In genomic region chr6:90781921-90782770, GRCm38 (mm10) we compare ENCODE assay signal across 8 mouse cellular contexts.
DNase-seq lines count a peak whose midpoint lies in the region; ATAC-seq and TF ChIP-seq lines count a peak whose summit lies in the region.
"Had no signal": no experiment of that assay in that cellular context is flagged by ENCODE, and none has a peak within 500 bp of the region (broad histone marks: within the 10 kb centered on the region; RNA-seq: fewer than 3 reads in every experiment).

No protein-coding gene starts in this region.

- 37% methylated on average over 19 of the region's 19 CpGs for WGBS in embryonic facial prominence, embryonic 11.5 days
- 44% methylated on average over 19 of the region's 19 CpGs for WGBS in heart, postnatal 0 days

- H3K4me1 ChIP-seq in embryonic facial prominence, embryonic 11.5 days (ENCODE audit: control insufficient read depth, insufficient read depth, low read length) = no peaks in the 10 kb centered on the region; the same call in 1 of the 2 replicates
- H3K4me1 ChIP-seq in heart, postnatal 0 days (ENCODE audit: control insufficient read depth, insufficient read depth) = 0 out of 2 replicates have a peak, but pooled peaks cover 15% of the 10 kb centered on the region

- TF ChIP-seq EP300 in heart, postnatal 0 days (IDR thresholded peaks at IDR 0.05; ENCODE audit: low read depth) = no peak

- no peaks in the 10 kb centered on the region for H3K9me3 ChIP-seq in embryonic facial prominence, embryonic 11.5 days (replicated peaks; ENCODE audit: control insufficient read depth, low read length)
- no peaks in the 10 kb centered on the region for H3K9me3 ChIP-seq in heart, postnatal 0 days (replicated peaks; ENCODE audit: control insufficient read depth, low read length)
- H3K9me3 ChIP-seq: megakaryocyte, embryonic 14.5 days had no signal

- DNase-seq in CD4-positive helper T cell, adult 2 months (ENCODE audit: low read depth, low spot score) = peak; percentile 76
- DNase-seq in Muller cell, postnatal 12 days (ENCODE audit: inconsistent ontology term) = peak; percentile 77
- peak; percentile 76 for DNase-seq in embryonic facial prominence, embryonic 11.5 days (ENCODE audit: low spot score)
- peak; percentile 53 for DNase-seq in heart, postnatal 0 days (ENCODE audit: low spot score)
- DNase-seq in layer of hippocampus, postnatal 14 days (ENCODE audit: low spot score in 2 of 2) = peak; percentile 79 to 92
- DNase-seq in mesoderm, embryonic 11.5 days (ENCODE audit: low read depth, low spot score) = peak; percentile 84
- peak; percentile 65 for DNase-seq in right cerebral cortex, postnatal 4 days

- H3K27ac ChIP-seq in embryonic facial prominence, embryonic 11.5 days (replicated peaks; ENCODE audit: low read depth, low read length) = peak overlapping the region; percentile 57
- H3K27ac ChIP-seq in heart, postnatal 0 days (ENCODE audit: low read depth) = no peak overlapping the region; the same call in 1 of the 2 replicates

- H3K9ac ChIP-seq in embryonic facial prominence, embryonic 11.5 days (replicated peaks; ENCODE audit: low read length) = peak overlapping the region; percentile 49
- H3K9ac ChIP-seq in heart, postnatal 0 days (replicated peaks; ENCODE audit: low read depth, low read length) = no peak overlapping the region

- peak; percentile 81 for ATAC-seq in embryonic facial prominence, embryonic 11.5 days (replicated peaks; ENCODE audit: insufficient number of reproducible peaks, low FRiP score, low TSS enrichment, low read depth)
- peak; percentile 60 for ATAC-seq in heart, postnatal 0 days (ENCODE audit: insufficient read depth, low read depth)

- no peaks in the 10 kb centered on the region for H3K27me3 ChIP-seq in embryonic facial prominence, embryonic 11.5 days (ENCODE audit: control insufficient read depth, insufficient read depth, low read length)
- H3K27me3 ChIP-seq in heart, postnatal 0 days (ENCODE audit: control insufficient read depth, insufficient read depth, low read length) = no peaks in the 10 kb centered on the region

- TF ChIP-seq CTCF in heart, postnatal 0 days (IDR thresholded peaks at IDR 0.05; ENCODE audit: low read depth) = no peak

- peak overlapping the region; percentile 19 for H3K4me2 ChIP-seq in embryonic facial prominence, embryonic 11.5 days (ENCODE audit: low read depth, low read length)
- H3K4me2 ChIP-seq in heart, postnatal 0 days (ENCODE audit: low read depth, low read length) = no peak overlapping the region; the same call in 1 of the 2 replicates

- no peak overlapping the region for H3K4me3 ChIP-seq in embryonic facial prominence, embryonic 11.5 days (ENCODE audit: low read depth, low read length)
- H3K4me3 ChIP-seq in heart, postnatal 0 days (ENCODE audit: low read depth, low read length) = no peak overlapping the region
- H3K4me3 ChIP-seq: megakaryocyte, embryonic 14.5 days had no signal

- H3K36me3 ChIP-seq in embryonic facial prominence, embryonic 11.5 days (replicated peaks; ENCODE audit: control insufficient read depth, insufficient read depth, low read depth, low read length) = no peaks in the 10 kb centered on the region
- no peaks in the 10 kb centered on the region for H3K36me3 ChIP-seq in heart, postnatal 0 days (replicated peaks; ENCODE audit: control insufficient read depth, insufficient read depth, low read length)
